Mouse (Mus musculus): ENCODE data around the gene Nedd9. TPM values are rescaled to one million over a fixed set of nuclear protein-coding genes. Genes with fewer than 3 reads are reported as not detected.

The Nedd9 gene
- total and polyA plus RNA-seq, 2 experiments from 2014 or later: 12.6 to 30.5 TPM

DNA sequence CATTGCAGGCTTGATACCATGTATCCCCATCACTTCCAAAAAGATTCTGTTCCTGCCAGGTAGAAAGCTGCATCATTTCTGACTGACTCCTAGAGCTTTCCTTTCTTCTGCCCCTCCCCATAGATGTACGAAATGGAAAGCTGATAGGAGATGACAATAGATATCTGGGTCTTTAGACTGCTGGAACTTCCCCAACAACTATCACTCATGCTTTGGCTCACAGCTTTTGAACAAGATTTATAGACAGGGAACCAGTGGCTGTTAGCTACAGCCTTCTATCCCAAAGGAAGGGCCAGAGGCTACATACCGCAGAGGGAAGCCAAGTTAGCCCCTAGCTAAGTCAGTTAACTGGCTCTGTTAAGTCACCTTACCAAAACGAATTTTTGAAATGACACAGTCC lies 129.6 kb downstream of the Nedd9 start:
- ATAC-seq (no peak), DNase-seq (no peak)
- Histone ChIP-seq H3K4me2 (ENCODE audit: low read depth) (peak overlapping the region; percentile 62), H3K27me3 (ENCODE audit: insufficient read depth, low read length) (no peaks in the 10 kb centered on the region), H3K4me1 (ENCODE audit: insufficient read depth) (peaks cover 31% of the 10 kb centered on the region), H3K9ac (peak overlapping the region; percentile 65), H3K27ac (ENCODE audit: low read depth, low read length) (no peak overlapping the region; the same call in 1 of the 2 replicates), H3K4me3 (ENCODE audit: low read depth, low read length) (peak overlapping the region; percentile 65), H3K36me3 (ENCODE audit: insufficient read depth) (no peaks in the 10 kb centered on the region), H3K9me3 (ENCODE audit: low read length) (no peaks in the 10 kb centered on the region)
- no peak for TF ChIP-seq CTCF (IDR thresholded peaks at IDR 0.05; ENCODE audit: low read depth)
- WGBS: 13% methylated on average over 3 of the region's 3 CpGs

GRCm38 (mm10) chr13:41357161-41357560 lies 130.0 kb downstream of the Nedd9 start:
- DNase-seq (no peak), ATAC-seq (no peak)
- Histone ChIP-seq H3K36me3 (ENCODE audit: insufficient read depth) (no peaks in the 10 kb centered on the region), H3K9ac (peak overlapping the region; percentile 65; the same call in 1 of the 2 replicates), H3K27ac (ENCODE audit: low read depth, low read length) (no peak overlapping the region), H3K4me1 (ENCODE audit: insufficient read depth) (peaks cover 35% of the 10 kb centered on the region), H3K27me3 (ENCODE audit: insufficient read depth, low read length) (no peaks in the 10 kb centered on the region), H3K4me3 (ENCODE audit: low read depth, low read length) (peak overlapping the region; percentile 65), H3K4me2 (ENCODE audit: low read depth) (peak overlapping the region; percentile 62), H3K9me3 (ENCODE audit: low read length) (no peaks in the 10 kb centered on the region)
- 49% methylated on average over 4 of the region's 4 CpGs for WGBS
- TF ChIP-seq CTCF (IDR thresholded peaks at IDR 0.05; ENCODE audit: low read depth): no peak

DNA sequence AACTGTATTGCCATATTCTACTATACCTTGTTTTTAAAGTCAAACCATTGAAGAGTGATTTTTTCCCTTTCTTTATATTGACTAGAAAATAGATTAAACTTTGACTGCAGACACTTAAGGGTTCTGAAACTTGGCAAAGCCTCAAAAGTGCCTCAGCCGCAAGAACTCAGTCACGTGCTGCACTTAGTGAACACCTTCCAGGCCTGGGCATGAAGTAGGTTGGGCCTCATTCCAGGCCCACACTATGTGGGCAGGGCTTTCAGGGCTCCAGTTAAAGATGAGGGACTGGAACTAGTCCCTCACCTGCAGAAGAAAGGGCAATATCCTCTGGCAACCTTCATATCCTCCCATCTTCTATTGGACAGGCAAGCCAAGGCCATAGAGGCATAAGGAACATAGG lies 131.6 kb downstream of the Nedd9 start:
- Histone ChIP-seq H3K4me2 (ENCODE audit: low read depth) (peak overlapping the region; percentile 26), H3K27me3 (ENCODE audit: insufficient read depth, low read length) (no peaks in the 10 kb centered on the region), H3K27ac (ENCODE audit: low read depth, low read length) (no peak overlapping the region), H3K4me3 (ENCODE audit: low read depth, low read length) (no peak overlapping the region), H3K9ac (no peak overlapping the region), H3K9me3 (ENCODE audit: low read length) (no peaks in the 10 kb centered on the region), H3K4me1 (ENCODE audit: insufficient read depth) (peaks cover 36% of the 10 kb centered on the region), H3K36me3 (ENCODE audit: insufficient read depth) (no peaks in the 10 kb centered on the region)
- TF ChIP-seq CTCF (IDR thresholded peaks at IDR 0.05; ENCODE audit: low read depth): no peak
- 26% methylated on average over 2 of the region's 2 CpGs for WGBS
- DNase-seq (no peak), ATAC-seq (no peak)

GRCm38 (mm10) chr13:41354591-41354990 lies 132.6 kb downstream of the Nedd9 start:
- no peak for DNase-seq
- Histone ChIP-seq H3K36me3 (ENCODE audit: insufficient read depth) (no peaks in the 10 kb centered on the region), H3K4me3 (ENCODE audit: low read depth, low read length) (0 out of 2 replicates have a peak overlapping the region, but pooled peaks have one; percentile 0), H3K9ac (peak overlapping the region; percentile 26; the same call in 1 of the 2 replicates), H3K27ac (ENCODE audit: low read depth, low read length) (0 out of 2 replicates have a peak overlapping the region, but pooled peaks have one; percentile 0), H3K4me1 (ENCODE audit: insufficient read depth) (peaks cover 33% of the 10 kb centered on the region), H3K9me3 (ENCODE audit: low read length) (no peaks in the 10 kb centered on the region), H3K27me3 (ENCODE audit: insufficient read depth, low read length) (no peaks in the 10 kb centered on the region), H3K4me2 (ENCODE audit: low read depth) (peak overlapping the region; percentile 26)
- WGBS: 21% methylated on average over 6 of the region's 6 CpGs
- no peak for ATAC-seq
- TF ChIP-seq CTCF (IDR thresholded peaks at IDR 0.05; ENCODE audit: low read depth): no peak

DNA sequence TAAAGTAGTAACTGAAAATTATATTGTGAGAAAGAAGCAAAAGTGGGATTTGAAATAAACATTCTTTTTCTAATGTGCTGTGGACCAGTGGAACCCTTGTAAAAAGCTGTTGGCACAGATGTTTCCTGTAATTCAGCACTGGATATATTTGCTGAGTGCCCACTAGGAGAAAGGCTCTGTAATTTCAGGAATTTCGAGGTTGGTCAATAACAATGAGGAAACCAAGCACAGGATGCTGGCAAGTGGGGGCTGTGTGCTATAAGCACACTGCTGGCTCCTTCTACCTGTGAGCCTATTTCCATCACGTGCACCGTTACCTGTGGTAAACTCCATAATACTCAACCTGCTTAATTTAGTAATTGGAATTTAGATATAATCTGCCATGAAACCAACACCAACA lies 133.5 kb downstream of the Nedd9 start:
- TF ChIP-seq CTCF (IDR thresholded peaks at IDR 0.05; ENCODE audit: low read depth): no peak
- no peak for DNase-seq
- Histone ChIP-seq H3K36me3 (ENCODE audit: insufficient read depth) (no peaks in the 10 kb centered on the region), H3K27ac (ENCODE audit: low read depth, low read length) (no peak overlapping the region), H3K4me1 (ENCODE audit: insufficient read depth) (peaks cover 31% of the 10 kb centered on the region), H3K4me3 (ENCODE audit: low read depth, low read length) (no peak overlapping the region), H3K9ac (no peak overlapping the region), H3K27me3 (ENCODE audit: insufficient read depth, low read length) (no peaks in the 10 kb centered on the region), H3K4me2 (ENCODE audit: low read depth) (no peak overlapping the region), H3K9me3 (ENCODE audit: low read length) (no peaks in the 10 kb centered on the region)
- no peak for ATAC-seq
- 66% methylated on average over 3 of the region's 3 CpGs for WGBS

DNA sequence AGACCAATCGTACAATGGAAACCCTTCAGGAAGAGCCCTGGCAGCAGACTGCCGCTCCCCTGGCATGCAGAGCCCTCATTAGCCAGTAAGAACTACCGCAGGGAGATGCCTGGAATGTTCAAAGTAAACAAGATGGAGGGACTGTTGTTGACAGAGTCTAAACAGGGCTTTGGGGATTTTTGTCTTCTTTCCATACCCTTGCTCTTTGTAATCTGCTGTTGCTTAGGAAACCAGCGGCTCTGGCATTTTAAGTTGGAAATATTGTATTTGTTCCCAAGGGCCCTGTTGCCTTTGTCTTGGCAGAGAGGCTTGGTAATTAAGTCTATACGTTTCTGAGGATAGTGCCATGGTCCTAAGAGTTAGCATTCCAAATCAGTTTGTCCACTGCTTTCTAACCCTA lies 134.8 kb downstream of the Nedd9 start:
- DNase-seq (peak; percentile 60), ATAC-seq (peak; percentile 70)
- 4% methylated on average over 5 of the region's 5 CpGs for WGBS
- Histone ChIP-seq H3K9ac (no peak overlapping the region), H3K36me3 (ENCODE audit: insufficient read depth) (no peaks in the 10 kb centered on the region), H3K9me3 (ENCODE audit: low read length) (no peaks in the 10 kb centered on the region), H3K27ac (ENCODE audit: low read depth, low read length) (peak overlapping the region; percentile 52), H3K27me3 (ENCODE audit: insufficient read depth, low read length) (no peaks in the 10 kb centered on the region), H3K4me2 (ENCODE audit: low read depth) (peak overlapping the region; percentile 6; the same call in 1 of the 2 replicates), H3K4me1 (ENCODE audit: insufficient read depth) (peaks cover 29% of the 10 kb centered on the region), H3K4me3 (ENCODE audit: low read depth, low read length) (no peak overlapping the region)
- TF ChIP-seq CTCF (IDR thresholded peaks at IDR 0.05; ENCODE audit: low read depth): no peak

- no peaks in the 10 kb centered on the region for H3K27me3 ChIP-seq (ENCODE audit: insufficient read depth, low read length)
- H3K9ac ChIP-seq: no peak overlapping the region
- no peaks in the 10 kb centered on the region for H3K36me3 ChIP-seq (ENCODE audit: insufficient read depth)
- TF ChIP-seq CTCF (IDR thresholded peaks at IDR 0.05; ENCODE audit: low read depth): no peak
- no peaks in the 10 kb centered on the region for H3K9me3 ChIP-seq (ENCODE audit: low read length)
- H3K4me3 ChIP-seq (ENCODE audit: low read depth, low read length): no peak overlapping the region
- ATAC-seq: no peak
- no peak overlapping the region for H3K4me2 ChIP-seq (ENCODE audit: low read depth)
- H3K4me1 ChIP-seq (ENCODE audit: insufficient read depth): peaks cover 19% of the 10 kb centered on the region
- WGBS: 94% methylated on average over 3 of the region's 3 CpGs
- no peak for DNase-seq
- H3K27ac ChIP-seq (ENCODE audit: low read depth, low read length): no peak overlapping the region
These were observed 136.6 kb downstream of the Nedd9 start for GRCm38 (mm10) chr13:41350589-41350988.
